Mouse (Mus musculus) CH12.LX (cell line): ENCODE measurements at regions not wholly inside any gene's neighbourhood (a gene's known extent, or its start where the extent isn't known, plus 50 kb on each side); places are given as distances from the start of the nearest gene placed in this dataset.

Experiments
- DNase-seq: peaks from one replicate; pipeline ENCODE4 v3.0.0-alpha.2; 2013; ENCODE audit errors: extremely low read depth
- H3K27ac ChIP-seq: 2 replicates; pipeline ENCODE4 v1.5.1; 2012; ENCODE audit warnings: low read depth, mild to moderate bottlenecking, control low read depth, moderate library complexity; ENCODE audit not compliant: insufficient read depth
- H3K27me3 ChIP-seq: replicated peaks from 2 replicates; pipeline ENCODE3; 2012; ENCODE audit warnings: inconsistent platforms
- H3K36me3 ChIP-seq, 2 experiments: replicated peaks in 1 of 2; 2 replicates each; pipeline versions ENCODE3 to v1.6.1; 2012; ENCODE audit warnings: inconsistent platforms in 1 of 2, low read length in 1 of 2, mild to moderate bottlenecking in 1 of 2, mixed read lengths in 1 of 2, moderate library complexity in 1 of 2; ENCODE audit not compliant: control insufficient read depth in 1 of 2, insufficient read depth in 1 of 2
- H3K4me1 ChIP-seq, 2 experiments: 2 replicates each; pipeline ENCODE4 v1.6.1; 2012; ENCODE audit warnings: inconsistent platforms in 1 of 2, moderate library complexity in 1 of 2; ENCODE audit not compliant: insufficient read depth in 2 of 2, control insufficient read depth in 1 of 2
- H3K4me2 ChIP-seq: 2 replicates; pipeline ENCODE4 v1.6.1; 2012; ENCODE audit warnings: low read depth, mild to moderate bottlenecking, control low read depth; ENCODE audit not compliant: poor library complexity, insufficient read depth, severe bottlenecking
- H3K4me3 ChIP-seq, 3 experiments: fragments of 150-350 bp in 1 of 3; sonication (generic) in 1 of 3; replicated peaks in 1 of 3; 2 replicates each; pipeline versions ENCODE3 to v1.5.1; 2011 to 2012; ENCODE audit warnings: low read depth in 2 of 3, low read length in 2 of 3, mild to moderate bottlenecking in 2 of 3, moderate library complexity in 2 of 3, control low read depth in 1 of 3, improper control_type of control experiment in 1 of 3, inconsistent platforms in 1 of 3, mixed read lengths in 1 of 3; ENCODE audit not compliant: poor library complexity in 1 of 3
- H3K79me2 ChIP-seq: replicated peaks from 2 replicates; pipeline ENCODE4 v1.6.1; 2012; ENCODE audit warnings: mild to moderate bottlenecking, moderate library complexity; ENCODE audit not compliant: control insufficient read depth, poor library complexity, insufficient read depth, severe bottlenecking; ENCODE audit errors: extremely low read depth
- H3K9ac ChIP-seq: 2 replicates; pipeline ENCODE4 v1.6.1; 2012; ENCODE audit warnings: low read depth, mild to moderate bottlenecking, control low read depth, moderate library complexity; ENCODE audit not compliant: insufficient read depth
- H3K9me3 ChIP-seq: replicated peaks from 2 replicates; pipeline ENCODE3; 2012; ENCODE audit warnings: low read length, inconsistent platforms, mixed read lengths
- BHLHE40 ChIP-seq: IDR thresholded peaks from 2 replicates; pipeline ENCODE4 v1.6.1; 2011; ENCODE audit warnings: mild to moderate bottlenecking, low read depth, low read length, improper control_type of control experiment
- CHD2 ChIP-seq: IDR thresholded peaks from 2 replicates; pipeline ENCODE4 v1.6.1; 2011; ENCODE audit warnings: low read length, improper control_type of control experiment
- CTCF ChIP-seq, 2 experiments: IDR thresholded peaks in 1 of 2; conservative IDR thresholded peaks in 1 of 2; 2 replicates each; pipeline ENCODE4 v1.5.1; 2011 to 2012; ENCODE audit warnings: low read depth in 2 of 2, low read length in 2 of 2, improper control_type of control experiment in 1 of 2, inconsistent platforms in 1 of 2, mild to moderate bottlenecking in 1 of 2, moderate library complexity in 1 of 2
- ELF1 ChIP-seq: IDR thresholded peaks from 2 replicates; pipeline ENCODE4 v1.6.1; 2014; ENCODE audit warnings: low read depth, mild to moderate bottlenecking, inconsistent platforms, low read length, improper control_type of control experiment
- EP300 ChIP-seq: IDR thresholded peaks from 2 replicates; pipeline ENCODE4 v1.6.1; 2011; ENCODE audit warnings: low read length, improper control_type of control experiment
- ETS1 ChIP-seq: conservative IDR thresholded peaks from 2 replicates; pipeline ENCODE4 v1.6.1; 2012; ENCODE audit warnings: low read depth, mild to moderate bottlenecking, inconsistent platforms, low read length, improper control_type of control experiment, moderate library complexity
- HCFC1 ChIP-seq: IDR thresholded peaks from 2 replicates; pipeline ENCODE4 v1.6.1; 2012; ENCODE audit warnings: low read depth, mild to moderate bottlenecking, inconsistent platforms, low read length, improper control_type of control experiment
- IRF4 ChIP-seq: IDR thresholded peaks from 2 replicates; pipeline ENCODE4 v1.6.1; 2014; ENCODE audit warnings: low read depth, mild to moderate bottlenecking, inconsistent platforms, low read length, improper control_type of control experiment
- JUND ChIP-seq: conservative IDR thresholded peaks from 2 replicates; pipeline ENCODE4 v1.6.1; 2011; ENCODE audit warnings: low read depth, low read length, improper control_type of control experiment
- MAX ChIP-seq: IDR thresholded peaks from 2 replicates; pipeline ENCODE4 v1.6.1; 2011; ENCODE audit warnings: low read length, improper control_type of control experiment
- MAZ ChIP-seq: IDR thresholded peaks from 2 replicates; pipeline ENCODE4 v1.6.1; 2012; ENCODE audit warnings: low read depth, mild to moderate bottlenecking, inconsistent platforms, low read length, improper control_type of control experiment, moderate library complexity
- MYC ChIP-seq: IDR thresholded peaks from 2 replicates; pipeline ENCODE4 v1.6.1; 2011; ENCODE audit warnings: low read depth, mild to moderate bottlenecking, improper control_type of control experiment, low read length
- NELFE ChIP-seq: IDR thresholded peaks from 2 replicates; pipeline ENCODE4 v1.6.1; 2011; ENCODE audit warnings: low read depth, low read length, improper control_type of control experiment
- NRF1 ChIP-seq: IDR thresholded peaks from 2 replicates; pipeline ENCODE4 v1.6.1; 2014; ENCODE audit warnings: low read depth, mild to moderate bottlenecking, inconsistent platforms, low read length, improper control_type of control experiment, moderate library complexity
- POLR2A ChIP-seq: IDR thresholded peaks from 2 replicates; pipeline ENCODE4 v1.6.1; 2011; ENCODE audit warnings: low read depth, mild to moderate bottlenecking, improper control_type of control experiment, low read length
- RAD21 ChIP-seq: IDR thresholded peaks from 2 replicates; pipeline ENCODE4 v1.6.1; 2011; ENCODE audit warnings: low read depth, mild to moderate bottlenecking, low read length, improper control_type of control experiment, moderate library complexity
- RCOR1 ChIP-seq: conservative IDR thresholded peaks from 2 replicates; pipeline ENCODE4 v1.6.1; 2012; ENCODE audit warnings: low read depth, mild to moderate bottlenecking, inconsistent platforms, low read length, improper control_type of control experiment
- SIN3A ChIP-seq: IDR thresholded peaks from 2 replicates; pipeline ENCODE4 v1.6.1; 2012; ENCODE audit warnings: low read length, improper control_type of control experiment, inconsistent platforms
- SMC3 ChIP-seq: IDR thresholded peaks from 2 replicates; pipeline ENCODE4 v1.6.1; 2011; ENCODE audit warnings: low read depth, low read length, improper control_type of control experiment
- TBP ChIP-seq: conservative IDR thresholded peaks from 2 replicates; pipeline ENCODE4 v1.6.1; 2011; ENCODE audit warnings: low read depth, low read length, improper control_type of control experiment
- UBTF ChIP-seq: IDR thresholded peaks from 2 replicates; pipeline ENCODE4 v1.6.1; 2012; ENCODE audit warnings: low read depth, mild to moderate bottlenecking, inconsistent platforms, low read length, improper control_type of control experiment, moderate library complexity
- USF1 ChIP-seq: IDR thresholded peaks from 2 replicates; pipeline ENCODE4 v1.6.1; 2014; ENCODE audit warnings: low read depth, mild to moderate bottlenecking, inconsistent platforms, low read length, improper control_type of control experiment
- USF2 ChIP-seq: conservative IDR thresholded peaks from 2 replicates; pipeline ENCODE4 v1.6.1; 2011; ENCODE audit warnings: low read depth, low read length, improper control_type of control experiment
- ZC3H11A ChIP-seq: IDR thresholded peaks from 2 replicates; pipeline ENCODE4 v1.6.1; 2012; ENCODE audit warnings: low read depth, mild to moderate bottlenecking, inconsistent platforms, low read length, improper control_type of control experiment
- ZKSCAN1 ChIP-seq: IDR thresholded peaks from 2 replicates; pipeline ENCODE4 v1.6.1; 2012; ENCODE audit warnings: low read depth, inconsistent platforms, low read length, improper control_type of control experiment, borderline replicate concordance
- ZMIZ1 ChIP-seq: IDR thresholded peaks from 2 replicates; pipeline ENCODE4 v1.6.1; 2012; ENCODE audit warnings: low read depth, mild to moderate bottlenecking, inconsistent platforms, low read length, improper control_type of control experiment
- ZNF384 ChIP-seq: IDR thresholded peaks from 2 replicates; pipeline ENCODE4 v1.6.1; 2012; ENCODE audit warnings: low read depth, low read length, improper control_type of control experiment, inconsistent platforms
- dilution Hi-C: fragments of 300-500 bp; cut with MboI; formaldehyde crosslinking; loops from 2 replicates; pipeline ENCODE4 v1.14.3; 2020; ENCODE audit warnings: low sequenced_read_pairs; ENCODE audit not compliant: extremely low pct_unique_long_range_greater_than_20kb, extremely low pct_ligation_motif_present
- in situ Hi-C: fragments of 300-500 bp; cut with MboI; formaldehyde crosslinking; loops from 3 replicates; pipeline ENCODE4 v1.14.3; 2019; ENCODE audit warnings: low sequenced_read_pairs, low pct_ligation_motif_present, low pct_unique_long_range_greater_than_20kb, mixed read lengths

- dilution Hi-C loops = no loop called here
- H3K4me3 ChIP-seq = no peak overlapping the region
Measured at GRCm38 (mm10) chr13:5766394-5766793, 94.9 kb upstream of the Klf6 start.

GRCm38 (mm10) chr13:5767202-5767601, 94.1 kb upstream of the Klf6 start:
- no peak for TF ChIP-seq SIN3A
- TF ChIP-seq ETS1 = no peak
- TF ChIP-seq ZMIZ1 = no peak
- TF ChIP-seq MAZ = no peak
- TF ChIP-seq HCFC1 = no peak
- TF ChIP-seq ZKSCAN1 = no peak
- no peak for TF ChIP-seq TBP
- TF ChIP-seq POLR2A = no peak
- no peak for TF ChIP-seq NELFE
- no peak for TF ChIP-seq JUND
- no peak for TF ChIP-seq NRF1
- TF ChIP-seq EP300 = no peak
- TF ChIP-seq ELF1 = no peak
- no peak for TF ChIP-seq IRF4
- no peak for TF ChIP-seq RCOR1
- no peak for TF ChIP-seq MAX
- no peak for TF ChIP-seq ZC3H11A
- Histone ChIP-seq H3K4me2 (no peak overlapping the region), H3K27me3 (no peaks in the 10 kb centered on the region), H3K36me3 (no peaks in the 10 kb centered on the region), H3K79me2 (no peaks in the 10 kb centered on the region), H3K9me3 (no peaks in the 10 kb centered on the region), H3K4me1 (peaks cover 2 to 14% of the 10 kb centered on the region in 2 experiments; a peak in 2 of 4 replicates), H3K4me3 (no peak overlapping the region), H3K27ac (no peak overlapping the region), H3K9ac (no peak overlapping the region)
- no peak for DNase-seq
- in situ Hi-C loops = loop anchor here (5.0 kb wide), 1 partner anchor 35 kb away; no protein-coding TSS in a partner anchor
- dilution Hi-C loops = no loop called here

More at GRCm38 (mm10) chr13:5766394-5766793, 94.9 kb upstream of the Klf6 start:
- no peaks in the 10 kb centered on the region for H3K27me3 ChIP-seq
- DNase-seq = no peak
- H3K4me1 ChIP-seq = peaks cover 2 to 14% of the 10 kb centered on the region in 2 experiments; a peak in 2 of 4 replicates
- no peak overlapping the region for H3K9ac ChIP-seq
- no peaks in the 10 kb centered on the region for H3K79me2 ChIP-seq
- H3K36me3 ChIP-seq = no peaks in the 10 kb centered on the region
- in situ Hi-C loops = loop anchor here (5.0 kb wide), 1 partner anchor 34 kb away; no protein-coding TSS in a partner anchor
- no peak overlapping the region for H3K4me2 ChIP-seq
- H3K9me3 ChIP-seq = peaks cover 2% of the 10 kb centered on the region
- TF ChIP-seq CHD2 (no peak), UBTF (no peak), HCFC1 (no peak), SMC3 (no peak), IRF4 (no peak), RAD21 (no peak), RCOR1 (no peak), ZKSCAN1 (no peak), ETS1 (no peak), BHLHE40 (no peak), MYC (no peak), USF2 (no peak), EP300 (no peak), CTCF (conservative IDR thresholded peaks at IDR 0.05 in 1 of 2, IDR thresholded peaks at IDR 0.05 in 1 of 2; ENCODE audit: low read depth in 2 of 2, low read length in 2 of 2) (no peak), MAZ (no peak), ZNF384 (no peak), USF1 (no peak)
- H3K27ac ChIP-seq = no peak overlapping the region
